Mouse (Mus musculus) lung, postnatal 25 days (tissue): Measurements from ENCODE around the gene Stard3nl.
A peak's percentile ranks its signal among the peaks of the same experiment; 100 is the strongest.
"Not testable (repeated sequence)": the region's sequence is repeated elsewhere in the genome, so short reads cannot be mapped to it uniquely, and the experiment has no call there.

Source experiments
- DNase-seq: peaks from one replicate; pipeline ENCODE4 v3.0.0; 2022; ENCODE audit warnings: low spot score

Gene Stard3nl

DNA sequence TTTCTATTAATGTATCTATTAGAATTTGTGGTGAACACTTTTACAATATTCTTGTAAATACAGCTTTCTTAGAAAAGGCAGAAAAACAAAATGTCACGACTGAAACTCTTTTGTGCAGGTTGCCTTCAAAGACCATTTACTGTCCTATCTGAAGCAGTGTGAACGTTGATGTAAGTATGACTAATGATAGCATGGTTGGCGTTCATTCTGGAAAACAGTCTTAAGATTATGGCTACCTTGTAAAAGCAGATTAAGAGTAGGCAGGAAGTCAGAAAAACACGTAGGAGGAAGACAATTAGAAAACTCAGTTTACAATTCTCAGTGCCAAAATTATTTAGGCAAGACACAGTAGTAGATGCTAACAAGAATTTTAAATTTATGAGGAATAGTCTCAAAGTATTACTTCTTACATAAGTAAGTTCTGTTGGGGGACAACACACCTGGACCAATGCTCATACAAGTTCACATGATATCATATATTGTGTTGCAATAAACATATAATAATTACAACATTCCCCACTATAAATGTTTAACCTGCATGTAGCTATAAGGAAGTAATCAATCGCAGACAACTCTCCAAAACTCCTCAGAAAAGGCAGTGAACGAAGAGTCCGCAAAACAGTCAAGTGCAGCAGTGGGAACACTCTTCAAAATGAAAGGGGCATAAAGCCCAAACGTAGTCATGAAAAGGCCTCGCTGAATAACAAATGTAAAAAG is 14.3 kb downstream of the Stard3nl start:
- no peak for DNase-seq

DNA sequence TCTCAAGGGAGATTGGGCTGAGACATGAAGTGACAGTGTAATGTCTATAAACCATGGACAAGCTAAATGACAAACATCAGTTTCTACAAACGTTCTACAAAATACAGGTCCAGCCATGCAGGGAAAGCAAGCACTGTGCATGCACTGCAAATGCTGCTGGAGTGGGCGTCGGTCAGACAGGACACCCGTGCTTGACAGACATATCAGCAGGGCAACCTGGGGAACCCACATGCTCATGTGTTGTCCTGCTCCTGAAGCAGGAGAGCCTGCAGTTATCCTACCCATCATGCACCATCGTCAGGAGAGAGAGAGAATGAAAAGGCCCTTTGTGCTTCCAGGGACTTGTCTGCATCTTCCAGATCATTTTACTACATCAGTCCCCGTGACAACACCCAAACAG is 16.3 kb downstream of the Stard3nl start:
- no peak for DNase-seq

DNA sequence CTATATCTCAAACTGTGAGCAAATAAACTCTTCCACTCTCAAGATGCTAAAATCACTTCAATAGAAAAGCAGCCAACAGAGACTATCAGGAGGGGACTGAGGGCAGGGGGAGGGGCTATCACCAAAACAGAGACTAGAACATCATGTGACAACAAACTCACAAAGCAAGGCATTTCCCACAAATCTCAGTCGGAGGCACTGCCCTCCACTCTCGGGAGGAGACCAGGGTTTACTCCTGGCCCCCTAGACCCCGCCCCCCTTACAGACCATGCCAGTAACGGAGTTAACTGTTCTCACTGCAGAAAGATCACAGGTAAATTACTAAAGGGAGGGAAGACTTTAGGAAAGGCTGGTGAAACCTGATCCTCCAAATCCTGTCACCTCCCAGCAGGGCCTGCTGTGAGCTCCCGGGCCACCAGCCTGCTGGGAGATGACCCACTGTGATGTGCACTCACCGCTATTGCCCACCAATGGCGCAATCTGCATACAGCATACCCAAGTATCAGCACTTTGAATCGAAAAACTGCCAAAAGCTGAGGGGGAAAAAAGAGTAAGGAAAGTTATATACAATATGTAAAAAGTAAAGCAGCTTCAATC is 23.4 kb downstream of the Stard3nl start:
- DNase-seq = no peak

DNA sequence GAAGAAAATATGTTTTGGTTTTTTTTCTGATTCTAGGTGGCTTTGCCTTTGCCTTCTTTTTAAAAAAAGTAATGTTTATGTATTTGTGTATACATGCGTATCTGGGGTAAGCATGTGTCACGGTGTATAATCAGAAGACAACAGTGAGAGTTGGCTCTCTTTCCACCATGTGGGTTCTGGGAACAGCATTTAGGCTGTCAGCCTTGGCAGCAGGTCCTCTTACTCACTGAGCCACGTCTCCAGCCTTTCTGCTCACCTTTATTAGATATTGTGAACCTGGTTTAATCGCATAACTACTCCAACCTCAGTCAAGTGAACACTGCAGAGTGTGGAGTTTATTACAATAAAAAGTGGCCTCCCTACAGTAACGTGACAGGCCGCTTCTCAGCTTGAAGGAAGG is 26.8 kb downstream of the Stard3nl start:
- DNase-seq = no peak

DNA sequence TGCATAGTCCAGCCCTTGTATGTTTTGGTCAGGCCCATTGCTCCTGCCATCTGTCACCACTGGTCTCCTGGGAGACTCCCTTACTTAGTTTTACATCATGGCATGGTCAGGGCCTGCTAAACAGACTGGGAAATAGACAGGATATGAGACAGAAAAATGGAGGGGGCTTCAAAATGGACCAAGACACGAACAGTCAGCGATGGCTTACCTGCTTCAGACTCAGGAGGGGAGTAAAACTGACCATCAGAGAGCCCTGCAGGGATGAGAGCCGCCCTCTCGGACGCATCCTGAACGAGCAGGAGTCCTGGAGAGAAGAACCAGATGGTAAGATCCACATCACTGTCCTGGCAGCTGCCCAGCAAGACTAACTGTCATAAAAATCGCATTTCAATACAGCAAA is 28.1 kb downstream of the Stard3nl start:
- no peak for DNase-seq

DNA sequence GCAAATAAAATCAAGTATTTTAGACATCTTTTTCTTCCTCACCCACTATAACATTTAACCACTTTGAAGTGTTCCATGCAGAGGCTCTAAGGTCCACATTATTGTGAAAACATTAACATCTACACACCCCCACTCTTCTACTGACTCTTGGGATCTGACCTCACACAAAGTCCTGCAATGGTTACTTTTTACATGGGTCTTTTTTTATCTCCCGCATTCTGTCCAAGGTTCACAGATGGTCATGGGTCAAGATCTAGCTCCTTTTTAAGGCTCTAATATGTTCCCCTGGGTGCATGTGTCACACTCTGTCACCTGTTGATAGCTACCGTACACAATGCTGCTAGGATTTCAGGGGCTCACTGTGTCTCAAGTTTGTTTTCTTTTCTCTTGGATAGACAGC is 28.7 kb downstream of the Stard3nl start:
- no peak for DNase-seq

DNA sequence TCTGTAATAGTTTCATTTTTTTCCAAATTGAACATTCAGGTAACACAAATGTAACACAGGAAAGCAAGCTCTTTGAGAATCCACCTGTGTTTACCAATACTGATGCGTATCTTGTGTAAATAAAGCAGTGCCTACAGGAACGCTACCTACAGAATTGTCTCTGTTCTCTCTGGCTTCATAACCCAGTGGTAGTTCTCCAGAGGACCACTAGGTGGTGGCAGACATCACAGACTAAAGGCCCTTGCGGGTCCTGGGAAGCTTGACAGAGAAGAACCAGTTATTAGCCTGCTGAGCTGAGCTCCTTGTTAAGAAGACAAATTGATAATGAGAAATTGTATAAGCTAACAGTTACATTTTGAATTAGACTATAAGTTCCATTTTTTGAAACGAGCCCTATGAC is 30.0 kb downstream of the Stard3nl start:
- DNase-seq = peak; percentile 66

DNA sequence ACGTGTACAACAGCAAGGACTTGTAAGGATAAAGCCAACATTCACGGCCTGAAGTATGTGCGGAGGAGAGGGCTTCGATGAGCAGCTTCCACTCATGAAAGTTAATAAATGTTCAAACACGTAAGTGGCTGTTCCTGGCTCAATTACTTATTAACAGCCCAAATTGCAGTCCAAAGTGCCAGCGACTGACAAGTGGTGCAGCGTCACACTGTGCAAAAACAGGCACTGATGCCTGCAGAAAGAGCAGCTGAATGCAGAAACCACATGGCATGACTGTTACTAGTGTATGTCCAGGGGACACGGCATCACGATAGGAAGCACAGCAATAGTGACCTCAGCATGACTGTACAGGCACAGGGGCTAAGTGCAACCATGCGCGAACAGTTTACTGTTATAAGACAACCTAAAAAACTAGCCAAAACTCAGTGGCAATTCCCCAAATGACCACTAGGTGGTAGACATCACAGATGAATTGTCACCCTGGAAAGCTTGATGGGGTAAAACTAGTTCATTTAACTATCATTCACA is 31.3 kb downstream of the Stard3nl start:
- DNase-seq = peak; percentile 54

DNA sequence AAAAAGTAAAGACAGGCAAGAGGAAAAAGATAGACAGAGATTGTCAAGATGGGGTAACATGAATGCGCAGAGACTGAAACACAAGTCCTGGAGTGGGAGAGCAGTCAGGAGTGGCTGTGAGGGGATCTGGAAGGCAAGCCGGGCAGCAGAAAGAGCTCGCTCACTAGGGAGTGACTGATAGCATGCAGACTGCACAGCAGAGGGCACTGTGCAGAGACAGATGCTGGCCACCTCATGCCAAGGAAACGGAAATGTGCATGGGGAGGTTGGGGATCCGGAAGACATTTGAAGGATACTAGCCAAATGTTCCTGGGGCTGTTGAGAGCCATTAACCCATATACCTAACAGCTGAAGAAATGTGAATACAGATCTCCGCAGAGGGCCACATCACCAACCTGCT is 33.2 kb downstream of the Stard3nl start:
- DNase-seq = no peak

DNA sequence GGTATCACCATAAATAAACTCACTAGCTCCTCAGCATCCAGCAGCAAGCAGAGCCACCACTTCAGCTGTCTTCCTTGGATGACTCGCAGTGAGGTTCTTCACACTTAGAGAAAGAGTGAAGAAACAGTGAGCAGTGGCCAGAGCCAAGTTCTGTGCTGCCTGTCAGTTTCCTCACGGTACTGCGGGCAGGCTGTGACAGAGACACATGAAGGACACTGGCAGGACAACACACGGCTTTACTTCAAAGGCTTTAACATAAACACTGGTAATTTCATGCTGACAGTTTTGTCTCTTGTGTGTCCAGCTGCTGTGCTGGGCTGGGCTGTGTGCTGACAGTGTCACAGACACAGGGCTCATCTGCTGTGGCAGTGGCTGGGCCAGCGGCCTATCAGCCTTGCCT is 37.6 kb downstream of the Stard3nl start:
- DNase-seq = no peak

DNA sequence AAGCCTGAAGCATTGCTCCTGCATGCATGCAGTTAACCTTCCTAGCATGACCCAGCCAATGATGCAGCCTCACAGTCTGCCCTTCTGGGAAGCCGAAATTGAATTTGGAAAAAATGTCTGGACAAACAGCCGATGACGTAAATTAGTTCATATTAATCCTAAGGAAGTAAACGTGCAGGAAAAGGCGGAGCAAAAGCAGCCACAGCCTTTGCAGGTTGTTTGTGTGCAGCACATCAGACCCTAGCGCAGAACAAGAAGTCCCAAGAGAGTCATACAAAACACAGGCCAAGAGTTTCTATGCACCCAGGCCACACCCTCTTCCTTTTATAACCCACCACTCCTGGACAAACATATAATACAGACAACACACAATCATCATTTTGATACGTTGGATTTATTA is 38.3 kb downstream of the Stard3nl start:
- DNase-seq = peak; percentile 16

DNA sequence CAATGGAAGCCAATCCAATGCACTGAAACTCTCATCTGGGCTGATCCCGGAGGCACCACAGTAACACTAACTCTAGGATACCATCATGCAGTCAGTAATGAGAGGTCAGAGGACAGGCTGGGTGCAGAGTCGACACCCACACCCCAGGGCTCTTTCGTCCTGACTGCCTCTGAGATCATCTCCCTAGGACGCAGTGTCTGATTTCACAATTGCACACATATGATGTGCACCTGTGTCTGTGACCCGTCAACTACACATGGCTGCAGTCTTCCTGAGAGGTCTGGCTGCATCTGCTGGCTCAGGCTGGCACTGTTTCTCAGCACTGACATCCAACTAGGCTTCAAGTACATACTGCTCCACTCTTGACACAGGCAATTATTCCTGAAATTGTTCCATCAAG is 38.9 kb downstream of the Stard3nl start:
- no peak for DNase-seq

DNA sequence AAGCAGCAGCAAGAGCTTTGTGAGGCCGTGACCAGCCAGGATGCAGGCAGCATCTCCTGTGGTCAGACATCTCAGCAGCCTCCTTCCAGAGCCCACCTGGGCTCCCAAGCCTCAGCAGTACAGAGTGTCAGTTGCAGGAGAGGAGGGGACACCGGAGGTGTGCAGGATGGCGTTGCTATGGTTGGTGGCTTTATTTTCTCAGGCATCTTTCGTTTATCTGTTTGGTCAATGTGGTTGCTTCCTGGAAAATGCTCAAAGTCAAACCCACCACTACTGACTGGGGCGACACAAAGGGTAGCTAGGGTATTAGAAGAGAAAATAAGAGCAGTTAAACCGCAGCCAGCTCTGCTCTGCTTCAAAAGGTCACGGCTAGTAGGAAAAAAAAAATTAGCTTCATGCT is 39.5 kb downstream of the Stard3nl start:
- no peak for DNase-seq

DNA sequence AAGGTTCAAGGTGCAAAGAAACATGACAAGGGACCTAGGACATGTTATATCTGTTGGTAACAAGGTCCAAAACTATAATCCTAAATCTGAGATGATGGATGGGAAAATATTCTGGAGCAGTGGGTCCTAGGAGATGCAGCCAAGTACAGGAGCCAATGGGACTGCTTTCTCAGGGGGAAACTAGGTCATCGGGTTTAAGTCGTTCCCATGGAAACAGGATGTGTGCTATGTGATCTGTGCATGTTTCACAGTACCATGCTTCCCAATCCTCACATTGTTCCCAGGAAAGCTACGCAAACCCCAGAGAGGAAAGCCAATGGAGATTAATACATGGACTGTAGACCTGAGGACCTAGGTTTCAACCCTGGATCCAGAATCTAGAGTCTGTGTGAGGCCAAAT is 42.8 kb downstream of the Stard3nl start:
- no peak for DNase-seq

DNA sequence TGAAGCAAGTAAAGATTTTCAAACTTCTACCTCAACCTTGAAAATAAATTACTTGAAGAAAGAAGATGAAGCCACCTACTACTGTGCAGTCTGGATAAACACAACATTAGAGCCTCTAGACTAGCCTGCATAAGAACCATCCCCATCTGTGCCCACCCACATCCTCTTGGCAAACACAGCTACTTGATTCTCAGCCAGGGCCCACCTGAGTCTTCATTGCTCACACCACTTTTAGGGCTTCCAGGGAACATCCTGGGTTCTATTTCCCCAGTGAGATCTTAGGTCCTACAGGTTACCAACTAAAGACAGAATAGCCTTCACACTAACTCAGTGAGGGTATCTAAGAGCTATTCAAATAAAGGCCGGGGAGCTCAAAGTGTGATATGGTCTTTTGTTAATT is 55.2 kb downstream of the Stard3nl start:
- DNase-seq = not testable (repeated sequence)

DNA sequence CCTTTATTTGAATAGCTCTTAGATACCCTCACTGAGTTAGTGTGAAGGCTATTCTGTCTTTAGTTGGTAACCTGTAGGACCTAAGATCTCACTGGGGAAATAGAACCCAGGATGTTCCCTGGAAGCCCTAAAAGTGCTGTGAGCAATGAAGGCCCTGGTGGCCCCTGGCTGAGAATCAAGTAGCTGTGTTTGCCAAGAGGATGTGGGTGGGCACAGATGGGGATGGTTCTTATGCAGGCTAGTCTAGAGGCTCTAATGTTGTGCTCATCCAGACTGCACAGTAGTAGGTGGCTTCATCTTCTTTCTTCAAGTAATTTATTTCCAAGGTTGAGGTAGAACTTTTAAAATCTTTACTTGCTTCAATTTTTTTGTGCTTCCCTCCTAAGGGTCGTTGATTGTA is 59.3 kb downstream of the Stard3nl start:
- not testable (repeated sequence) for DNase-seq
